Comparison of ENCODE assay signal across 7 mouse cellular contexts in the genomic region with DNA sequence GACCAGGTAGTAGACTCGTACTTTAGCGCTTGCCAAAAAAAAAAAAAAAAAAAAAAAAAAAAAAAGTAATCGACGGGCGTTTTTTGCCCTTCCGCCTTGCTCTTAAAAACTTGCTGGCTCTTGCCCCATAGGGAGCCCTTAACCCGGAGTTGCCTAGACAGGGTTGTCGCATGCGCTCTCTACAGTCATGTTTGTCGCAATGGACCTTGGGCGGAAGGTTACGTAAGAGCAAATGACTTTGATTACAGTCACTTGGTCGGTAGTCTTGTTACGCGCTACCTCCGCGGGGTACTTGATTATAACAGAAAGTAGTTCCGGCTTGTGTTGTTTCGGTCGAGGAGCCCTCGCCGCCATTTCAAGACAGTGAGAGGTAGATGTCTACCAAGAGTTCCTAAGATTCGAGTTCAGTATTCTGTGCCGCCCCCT. TPM values are rescaled to one million over a fixed set of nuclear protein-coding genes. Genes with fewer than 3 reads are reported as not detected.
DNase-seq lines count a peak whose midpoint lies in the region; ATAC-seq lines count a peak whose summit lies in the region.

A gene (plus strand): TSS at position 320 of the 426 bp plus-strand sequence.

- H3K4me1 ChIP-seq in intestine, embryonic 16.5 days (ENCODE audit: control insufficient read depth, insufficient read depth, low read length), result no peaks in the 10 kb centered on the region; the same call in 1 of the 2 replicates
- 0 out of 2 replicates have a peak, but pooled peaks cover 6% of the 10 kb centered on the region for H3K4me1 ChIP-seq in midbrain, embryonic 11.5 days (ENCODE audit: control insufficient read depth, insufficient read depth, low read length)

- peak within 1 kb of the TSS; percentile 48 for H3K4me2 ChIP-seq in intestine, embryonic 16.5 days (ENCODE audit: low read depth, low read length)
- peak within 1 kb of the TSS; percentile 46 for H3K4me2 ChIP-seq in midbrain, embryonic 11.5 days

- H3K27me3 ChIP-seq in intestine, embryonic 16.5 days (replicated peaks; ENCODE audit: control insufficient read depth, insufficient read depth, low read length), result peaks cover 5% of the 10 kb centered on the region; the same call in 1 of the 2 replicates
- H3K27me3 ChIP-seq in midbrain, embryonic 11.5 days (ENCODE audit: control insufficient read depth, insufficient read depth, low read length), result peaks cover 9% of the 10 kb centered on the region

- peak within 1 kb of the TSS; percentile 73 for H3K9ac ChIP-seq in intestine, embryonic 16.5 days (ENCODE audit: low read depth, low read length)
- peak within 1 kb of the TSS; percentile 85 for H3K9ac ChIP-seq in midbrain, embryonic 11.5 days (ENCODE audit: low read length)

- intact Hi-C loops in left cerebral cortex, postnatal 36 days (cut with DNase I), result no loop called here

- H3K36me3 ChIP-seq in intestine, embryonic 16.5 days (ENCODE audit: control insufficient read depth, insufficient read depth, low read length), result no peaks in the 10 kb centered on the region
- H3K36me3 ChIP-seq in midbrain, embryonic 11.5 days (ENCODE audit: control insufficient read depth, insufficient read depth, low read length), result no peaks in the 10 kb centered on the region

- H3K9me3 ChIP-seq in intestine, embryonic 16.5 days (ENCODE audit: control insufficient read depth, low read length), result no peaks in the 10 kb centered on the region
- H3K9me3 ChIP-seq in midbrain, embryonic 11.5 days (ENCODE audit: control insufficient read depth, low read length), result no peaks in the 10 kb centered on the region

- peak within 1 kb of the TSS; percentile 69 for H3K4me3 ChIP-seq in intestine, embryonic 16.5 days (ENCODE audit: low read length)
- peak within 1 kb of the TSS; percentile 68 for H3K4me3 ChIP-seq in midbrain, embryonic 11.5 days (ENCODE audit: low read depth, low read length)

- peak within 1 kb of the TSS; percentile 69 for H3K27ac ChIP-seq in intestine, embryonic 16.5 days (ENCODE audit: low read length)
- H3K27ac ChIP-seq in midbrain, embryonic 11.5 days (ENCODE audit: low read depth, low read length), result peak within 1 kb of the TSS; percentile 62

- 7% methylated on average over 24 of the region's 24 CpGs for WGBS in intestine, embryonic 16.5 days
- WGBS in midbrain, embryonic 11.5 days, result 24% methylated on average over 24 of the region's 24 CpGs

- ATAC-seq in intestine, embryonic 16.5 days, result peak; percentile 93
- ATAC-seq in midbrain, embryonic 11.5 days (ENCODE audit: low FRiP score), result peak; percentile 94

- DNase-seq in adrenal gland, adult 8-10 months, result peak; percentile 90
- DNase-seq in embryo, embryonic 9.5 days (ENCODE audit: extremely low spot score), result peak; percentile 85
- DNase-seq in gastrocnemius, postnatal 4 days (ENCODE audit: low spot score in 2 of 2), result peak; percentile 51 to 78
- peak; percentile 84 to 90 for DNase-seq in left cerebral cortex, postnatal 36 days (ENCODE audit: low spot score in 2 of 2)
- peak; percentile 98 for DNase-seq in midbrain, embryonic 11.5 days (ENCODE audit: low spot score, missing footprints)
- DNase-seq in skeletal muscle tissue, adult 2 months (ENCODE audit: low read depth, low spot score), result peak; percentile 98

RNA-seq across cellular contexts. Expression of the gene that starts here (rescaled TPM):
- 100 to 1,000 TPM; 180 to 279 (median 225) TPM for total RNA-seq in adrenal gland, adult 8-10 months (2022)
- total RNA-seq in gastrocnemius, postnatal 4 days (2021), result 100 to 1,000 TPM in 1 of 2 experiments, 10 to 100 TPM in 1; 95.0 to 110 TPM
- polyA plus RNA-seq in intestine, embryonic 16.5 days (2015; fragmentation: Nextera tagmentation; extraction: Ambion mirVana), result 94.0 and 96.5 TPM in 2 replicates
- 100 to 1,000 TPM; 171 to 261 TPM for total RNA-seq in left cerebral cortex, postnatal 36 days (2021)
- 237 and 262 TPM in 2 replicates for polyA plus RNA-seq in midbrain, embryonic 11.5 days (2014; fragmentation: Nextera tagmentation; extraction: Ambion mirVana)

Comparison
In these comparisons a context has a peak if more than half of its experiments do, and no peak if none do; other contexts are left out.
1. Peak in every context shown above with its lines: DNase-seq, ATAC-seq, H3K4me3 ChIP-seq and H3K27ac ChIP-seq.